Mouse (Mus musculus) T-helper 17 cell (primary cell): ENCODE measurements around the gene Clasrp.

Source experiments
- in situ Hi-C, 2 experiments: fragments of 300-600 bp; cut with MboI, MseI; formaldehyde crosslinking; loops; 1 replicate in 1 of 2; 2 replicates in 1 of 2; pipeline ENCODE4 v1.15.1; 2025; ENCODE audit warnings: high pct_unique_total_duplicates in 2 of 2

The Clasrp gene

GRCm38 (mm10) chr7:19563884-19564283, 40.4 kb downstream of the Clasrp start:
- in situ Hi-C loops, result no loop called here

DNA sequence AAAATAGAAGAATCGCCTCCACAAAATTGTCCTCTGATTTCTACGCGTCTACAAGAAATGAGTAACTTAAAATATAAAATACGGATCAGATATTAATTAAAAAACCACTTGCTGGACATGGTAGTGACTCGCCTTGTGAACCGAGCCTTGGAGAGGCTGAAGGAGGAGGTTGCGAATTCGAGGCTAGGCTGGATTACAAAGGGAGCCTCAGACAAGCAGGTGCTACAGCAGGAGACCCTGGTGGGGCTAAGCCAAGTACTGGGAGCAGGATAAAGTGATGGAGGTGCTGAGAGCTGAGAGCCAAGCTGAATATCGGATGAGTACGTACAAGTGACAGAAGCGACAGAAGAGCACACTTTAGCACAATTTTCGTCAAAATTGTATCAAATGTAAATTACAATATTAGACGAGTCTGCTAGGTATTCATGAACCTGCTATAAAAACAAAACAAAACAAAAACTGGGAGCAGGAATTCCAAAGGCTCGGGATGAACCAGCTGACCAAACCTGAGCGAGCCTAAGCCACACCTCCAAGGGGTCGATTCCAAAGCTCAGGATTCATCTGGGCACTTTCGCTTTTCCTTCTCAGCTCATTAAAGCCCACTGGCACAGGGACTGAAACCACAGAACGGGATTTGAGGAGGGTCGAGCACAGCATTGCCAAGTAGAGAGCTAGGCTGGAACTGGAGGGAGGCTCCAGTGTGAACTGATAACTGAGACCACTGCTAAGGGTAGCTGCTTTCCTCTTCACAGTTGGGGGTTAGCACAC, 41.5 kb downstream of the Clasrp start, which contains the start of gene Ppp1r37:
Gene Ppp1r37, minus strand, starts transcription at position 434 of the 768 bp plus-strand sequence.
- in situ Hi-C loops, result no loop called here

DNA sequence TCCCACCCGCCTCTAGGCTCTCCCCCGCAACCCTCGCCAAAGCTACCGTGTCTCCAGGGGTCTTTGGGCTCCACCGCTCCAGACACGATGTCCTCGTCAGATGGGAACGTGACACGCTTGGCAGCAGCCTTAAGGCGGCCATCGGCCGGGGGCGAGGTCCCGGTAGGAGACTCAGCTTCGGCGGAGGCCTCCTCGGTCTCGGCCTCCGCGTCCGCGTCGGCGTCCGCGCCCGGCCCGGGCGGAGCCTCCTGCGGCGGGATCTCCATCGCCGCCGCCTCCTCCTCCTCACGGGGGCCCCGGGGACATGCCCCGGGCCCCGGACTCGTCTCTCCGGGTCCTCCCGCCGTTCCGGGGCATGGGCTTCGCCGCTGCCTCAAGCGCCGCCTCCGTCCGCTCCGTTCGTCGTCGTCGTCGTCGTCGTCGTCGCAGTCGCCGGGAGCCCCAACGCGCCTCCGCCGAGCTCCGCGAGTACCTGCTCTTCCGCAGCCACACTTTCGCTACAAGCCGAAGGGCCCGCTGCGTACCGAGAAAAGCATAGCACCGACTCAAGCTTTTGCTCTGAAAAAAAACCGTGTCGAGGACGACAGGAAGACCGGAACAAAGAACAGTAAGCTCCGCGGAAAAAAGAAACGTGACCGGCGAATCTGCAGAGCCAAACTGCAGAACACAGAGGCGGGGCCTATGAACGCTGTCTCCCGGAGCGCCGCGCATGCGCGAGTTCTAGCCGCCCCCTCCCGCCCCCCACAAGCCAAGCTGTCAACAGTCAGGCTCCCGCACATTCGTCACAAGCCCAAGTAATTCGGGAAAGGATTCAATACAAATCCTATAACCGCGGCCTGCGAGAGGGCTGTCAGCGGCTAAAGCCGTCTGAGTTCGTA, 42.3 kb downstream of the Clasrp start:
- in situ Hi-C loops, result no loop called here

GRCm38 (mm10) chr7:19561431-19561764, 42.9 kb downstream of the Clasrp start:
- in situ Hi-C loops, result no loop called here

- in situ Hi-C loops, result no loop called here
Measured at GRCm38 (mm10) chr7:19560491-19561260, 43.6 kb downstream of the Clasrp start.

DNA sequence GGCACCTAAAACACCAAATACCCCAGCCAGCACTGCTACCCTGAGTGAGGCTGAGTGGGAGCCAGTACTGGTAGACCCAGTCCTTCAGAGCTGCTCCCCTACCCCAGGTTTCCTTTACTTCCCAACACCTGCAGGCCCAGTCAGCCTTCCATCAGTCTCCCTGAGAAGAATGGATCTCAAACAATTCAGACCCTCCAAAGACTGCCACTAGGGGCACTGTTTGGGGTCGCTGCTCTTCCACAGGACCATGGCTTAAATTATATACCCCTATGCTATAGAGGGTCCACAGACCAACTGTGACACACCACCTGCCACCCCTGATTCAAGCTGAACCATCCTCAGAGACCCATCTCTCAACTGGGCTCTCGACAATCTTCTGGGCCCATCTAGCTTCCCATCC, 45.3 kb downstream of the Clasrp start:
- in situ Hi-C loops, result no loop called here

DNA sequence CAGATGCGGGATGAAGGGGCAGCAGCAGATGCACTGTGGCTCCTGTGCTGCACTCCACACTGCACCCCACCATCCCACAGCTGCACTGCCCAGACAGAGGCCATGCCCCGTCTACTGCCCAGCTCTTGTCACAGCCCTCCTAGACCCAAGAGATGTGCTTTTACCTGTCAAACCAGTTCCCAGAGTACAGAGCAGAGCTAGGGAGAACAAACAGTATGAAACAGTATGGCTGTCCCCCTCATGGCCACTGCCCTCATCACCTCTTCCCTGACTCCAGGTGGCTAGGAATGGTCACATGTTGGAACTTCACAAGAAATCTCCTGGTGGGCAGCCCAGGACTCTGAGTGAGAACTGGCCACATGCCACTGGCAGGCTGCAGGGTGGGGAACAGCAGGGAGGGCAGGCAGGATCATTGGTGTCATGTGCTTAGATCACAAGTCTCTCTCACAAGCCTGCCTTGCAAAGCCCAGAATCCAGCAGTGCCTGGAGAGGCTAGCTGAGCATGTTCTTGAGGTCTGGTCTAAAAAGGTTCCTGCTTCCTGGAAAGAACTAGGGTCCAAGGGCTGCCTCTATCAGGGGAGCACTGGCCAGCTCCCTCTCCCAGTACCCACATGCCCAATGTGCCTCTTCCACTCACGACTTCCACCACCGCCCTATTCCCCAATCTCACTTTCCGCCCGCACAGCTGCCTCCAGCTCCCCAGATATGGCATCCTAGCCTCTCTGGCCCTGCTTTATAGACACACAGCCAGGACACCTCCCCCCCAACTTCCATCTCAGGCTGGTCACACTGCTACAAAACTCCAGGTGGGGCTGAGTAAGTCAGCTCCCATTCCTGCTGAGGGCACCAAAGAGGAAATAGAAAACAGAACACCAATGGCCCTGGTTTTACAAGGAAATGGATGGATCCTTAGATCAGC, 46.0 kb downstream of the Clasrp start:
- in situ Hi-C loops, result no loop called here

- in situ Hi-C loops, result no loop called here
Measured at GRCm38 (mm10) chr7:19557086-19557485, 47.2 kb downstream of the Clasrp start.

- in situ Hi-C loops, result no loop called here
Measured at GRCm38 (mm10) chr7:19554168-19554567, 50.1 kb downstream of the Clasrp start.

GRCm38 (mm10) chr7:19552443-19552842, 51.8 kb downstream of the Clasrp start:
- in situ Hi-C loops, result no loop called here

DNA sequence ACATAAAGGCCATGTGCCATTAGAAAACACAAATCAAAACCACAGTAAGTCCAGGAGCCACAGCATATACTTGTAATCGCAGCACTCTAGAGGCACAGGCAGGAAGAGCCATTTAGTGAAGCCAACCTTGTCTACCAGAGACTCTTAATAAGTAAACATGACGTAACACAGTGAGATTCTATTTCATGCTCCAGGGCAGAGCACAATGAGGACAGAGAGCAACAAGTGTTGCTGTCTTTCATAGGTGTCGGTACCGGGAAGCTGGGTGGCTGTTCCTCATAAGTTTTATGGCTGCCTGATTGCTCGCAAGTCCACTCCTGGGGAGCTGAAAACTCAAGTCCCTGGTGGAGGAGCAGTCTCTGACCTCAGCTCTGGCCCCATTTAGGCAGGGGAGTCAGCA, 52.7 kb downstream of the Clasrp start:
- in situ Hi-C loops, result no loop called here

DNA sequence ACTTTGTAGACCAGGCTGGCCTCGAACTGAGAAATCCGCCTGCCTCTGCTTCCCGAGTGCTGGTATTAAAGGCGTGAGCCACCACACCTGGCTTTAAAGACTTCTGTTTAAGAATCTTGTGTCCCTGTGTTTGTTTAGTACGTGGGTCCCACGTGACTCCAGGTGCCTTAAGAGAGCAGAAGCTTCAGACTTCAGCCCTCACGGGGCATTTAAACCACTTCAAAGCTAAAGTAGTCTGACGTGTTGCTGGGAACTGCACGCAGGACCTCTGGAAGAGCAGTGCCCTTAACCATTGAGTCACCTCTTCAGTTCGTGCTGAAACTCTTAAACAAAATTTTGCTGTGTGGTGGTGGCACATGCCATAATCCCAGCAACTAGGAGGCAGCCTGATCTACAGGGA, 54.9 kb downstream of the Clasrp start:
- in situ Hi-C loops, result no loop called here

DNA sequence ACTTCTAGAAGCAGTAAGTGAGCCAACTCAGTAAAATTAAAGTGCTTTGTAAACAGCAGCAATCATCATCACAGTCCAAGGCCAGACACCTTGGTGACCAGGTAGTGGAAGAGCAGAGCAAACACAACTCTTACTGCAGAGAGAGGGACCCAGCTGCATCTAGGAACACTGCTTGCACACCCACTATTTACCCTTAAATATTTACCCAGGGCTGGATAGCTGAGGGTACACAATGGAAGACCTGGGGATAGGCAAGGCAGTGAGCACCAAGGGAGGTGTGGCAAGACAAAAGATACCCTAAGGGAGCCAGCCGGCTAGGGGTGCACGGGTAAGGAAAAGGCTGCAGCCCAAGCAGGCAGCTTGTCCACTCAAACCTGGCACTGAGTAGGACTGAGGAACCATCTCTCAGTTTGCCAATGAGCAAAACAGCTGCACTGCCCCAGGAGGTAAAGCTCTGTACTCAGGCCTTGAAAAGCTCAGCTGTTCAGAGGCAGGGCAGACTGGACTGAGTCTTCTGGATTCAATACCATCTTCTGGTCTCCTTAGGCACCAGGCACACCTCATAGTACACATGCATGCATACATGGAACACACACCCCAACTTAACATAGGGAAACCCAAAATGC, 56.8 kb downstream of the Clasrp start:
- in situ Hi-C loops, result no loop called here

- in situ Hi-C loops, result no loop called here
Measured at GRCm38 (mm10) chr7:19546007-19546406, 58.3 kb downstream of the Clasrp start.

DNA sequence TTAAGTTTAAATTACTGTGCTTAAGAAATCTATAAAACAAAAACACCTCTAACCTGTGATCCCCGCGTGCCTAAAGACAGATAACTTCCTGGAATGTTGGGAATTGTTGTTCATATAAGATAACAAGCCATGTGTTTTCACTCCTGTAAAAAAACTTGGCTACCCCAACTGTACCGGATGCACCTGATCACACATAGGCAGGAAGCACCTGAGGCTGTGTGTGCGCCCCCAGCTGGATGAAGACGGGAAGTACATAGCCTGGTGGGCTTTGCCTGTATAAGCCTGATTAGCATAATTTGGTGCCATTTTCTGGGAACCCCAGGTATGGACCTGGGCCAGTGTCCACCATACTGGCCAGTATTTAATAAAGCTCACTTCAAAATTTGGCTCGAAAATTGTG, 60.7 kb downstream of the Clasrp start:
- in situ Hi-C loops, result no loop called here

DNA sequence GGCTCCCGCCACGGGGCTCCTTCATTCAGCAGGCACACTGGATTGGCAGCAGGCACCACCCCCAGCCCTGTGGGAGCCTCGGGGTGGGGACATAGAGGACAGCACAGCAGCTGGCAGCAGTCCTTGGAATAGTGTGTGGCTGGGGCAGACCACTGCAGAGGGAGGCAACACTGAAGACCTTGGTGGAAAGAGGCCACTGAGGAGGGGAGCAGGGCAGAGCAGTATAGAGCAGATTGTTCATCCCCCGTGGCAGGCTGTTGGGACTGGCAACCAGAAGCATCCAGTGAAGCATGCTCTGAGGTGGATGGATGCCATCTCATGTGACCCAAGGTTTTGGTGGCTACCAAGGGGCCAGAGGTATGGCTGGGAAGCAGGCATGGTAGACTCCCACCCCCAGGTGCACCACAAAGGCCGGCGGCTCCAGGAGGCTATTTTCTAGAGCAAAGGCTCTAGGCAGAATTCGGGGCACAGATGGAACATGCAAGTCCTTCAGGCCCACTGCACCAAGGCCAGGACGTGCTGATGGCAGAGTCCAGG, 62.1 kb downstream of the Clasrp start:
- in situ Hi-C loops, result no loop called here

DNA sequence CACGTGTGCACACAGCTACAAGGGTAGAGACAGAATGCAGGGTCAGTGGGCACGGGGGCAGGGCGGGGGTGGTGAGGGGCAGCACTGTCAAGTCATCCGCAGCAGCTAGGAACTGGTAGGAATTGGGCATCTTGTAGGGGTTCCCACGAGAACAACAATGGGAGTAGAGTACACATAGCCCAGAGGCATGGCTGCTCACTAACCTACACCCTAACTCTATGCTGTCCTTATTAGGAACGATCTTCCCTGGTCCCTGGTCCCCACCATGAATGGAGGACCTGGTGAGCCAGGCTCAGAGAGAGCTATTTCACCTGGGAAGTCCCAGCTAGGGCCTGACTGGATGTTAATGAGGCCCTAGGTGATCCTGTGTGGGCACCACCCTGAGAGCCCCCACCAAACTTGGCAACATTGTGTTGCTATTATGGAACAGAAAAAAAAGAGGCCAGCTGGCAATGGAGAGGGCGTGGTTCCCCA, 62.6 kb downstream of the Clasrp start:
- in situ Hi-C loops, result no loop called here

GRCm38 (mm10) chr7:19540771-19541566, 63.3 kb downstream of the Clasrp start:
- in situ Hi-C loops, result no loop called here

- in situ Hi-C loops, result no loop called here
Measured at GRCm38 (mm10) chr7:19534676-19535075, 69.6 kb downstream of the Clasrp start.
